Mouse (Mus musculus) C2C12 (cell line): ENCODE data around the gene Adam1a.

Experiments
- CEBPB ChIP-seq: IDR thresholded peaks from one replicate; pipeline ENCODE4 v1.6.1; 2011; ENCODE audit warnings: low read depth, mild to moderate bottlenecking, control low read depth, moderate library complexity
- CTCF ChIP-seq: IDR thresholded peaks from one replicate; pipeline ENCODE4 v1.5.1; 2011; ENCODE audit not compliant: control insufficient read depth, insufficient read depth, insufficient read length
- FOSL1 ChIP-seq: IDR thresholded peaks from one replicate; pipeline ENCODE4 v1.8.0; 2011; ENCODE audit warnings: mild to moderate bottlenecking, low read length; ENCODE audit not compliant: poor library complexity, insufficient read depth, severe bottlenecking
- MAX ChIP-seq: IDR thresholded peaks from one replicate; pipeline ENCODE4 v1.6.1; 2011; ENCODE audit warnings: mild to moderate bottlenecking, control low read depth
- MYOD1 ChIP-seq: IDR thresholded peaks from one replicate; pipeline ENCODE4 v1.6.1; 2011; ENCODE audit warnings: low read depth; ENCODE audit not compliant: control insufficient read depth, insufficient read length
- MYOG ChIP-seq: IDR thresholded peaks from one replicate; pipeline ENCODE4 v1.6.1; 2011; ENCODE audit not compliant: control insufficient read depth, insufficient read length; ENCODE audit errors: extremely low read depth
- USF1 ChIP-seq: IDR thresholded peaks from one replicate; pipeline ENCODE4 v1.6.1; 2011; ENCODE audit warnings: low read depth, mild to moderate bottlenecking, control low read depth, moderate library complexity

DNA sequence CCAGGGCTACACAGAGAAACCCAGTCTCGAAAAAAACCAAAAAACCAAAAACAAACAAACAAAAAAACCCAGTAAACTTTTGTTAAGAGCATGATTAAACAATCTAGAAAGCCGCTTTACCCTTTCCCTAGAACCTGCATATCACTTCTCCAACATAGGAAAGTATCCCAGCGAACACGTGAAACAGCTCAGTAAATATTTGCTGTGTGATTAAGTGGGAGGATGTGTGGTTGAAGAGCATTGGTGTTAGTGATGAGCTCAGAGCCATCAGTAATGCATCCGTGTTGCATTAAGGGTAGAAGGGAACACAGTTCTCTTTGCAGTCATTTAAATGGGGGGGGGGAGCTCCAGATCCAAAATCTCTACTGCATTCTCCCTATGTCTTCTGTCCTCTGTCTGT is 60.5 kb downstream of the Adam1a start:
- TF ChIP-seq CTCF (no peak), MAX (no peak), USF1 (no peak), MYOD1 (no peak), MYOG (no peak), CEBPB (no peak), FOSL1 (no peak)
